ENCODE assay signal across 8 mouse cellular contexts in genomic region chr5:23844531-23844841, GRCm38 (mm10). TPM values are rescaled to one million over a fixed set of nuclear protein-coding genes. Genes with fewer than 3 reads are reported as not detected.
A peak's percentile ranks its signal among the peaks of the same experiment; 100 is the strongest.
DNase-seq lines count a peak whose midpoint lies in the region; ATAC-seq and TF ChIP-seq lines count a peak whose summit lies in the region.

No protein-coding gene starts in this region.

- peaks cover 2% of the 10 kb centered on the region; the same call in 1 of the 2 replicates for H3K36me3 ChIP-seq in forebrain, postnatal 0 days (ENCODE audit: insufficient read depth)
- H3K36me3 ChIP-seq in lung, postnatal 0 days (ENCODE audit: insufficient read depth, low read length): no peaks in the 10 kb centered on the region
- no peaks in the 10 kb centered on the region for H3K36me3 ChIP-seq in stomach, embryonic 16.5 days (ENCODE audit: control insufficient read depth, insufficient read depth, low read length)

- H3K4me2 ChIP-seq in forebrain, postnatal 0 days (ENCODE audit: low read depth): peak overlapping the region; percentile 65
- H3K4me2 ChIP-seq in lung, postnatal 0 days (replicated peaks; ENCODE audit: low read depth, low read length): peak overlapping the region; percentile 57
- H3K4me2 ChIP-seq in stomach, embryonic 16.5 days (ENCODE audit: low read depth, low read length): peak overlapping the region; percentile 56

- no peak; the same call in 1 of the 2 replicates for TF ChIP-seq EP300 in lung, postnatal 0 days (IDR thresholded peaks at IDR 0.05)

- ATAC-seq in forebrain, postnatal 0 days: peak; percentile 40
- ATAC-seq in lung, postnatal 0 days: peak; percentile 34
- ATAC-seq in stomach, embryonic 16.5 days (ENCODE audit: insufficient read depth, low FRiP score): peak; percentile 4; the same call in 1 of the 2 replicates

- 19% methylated on average over 7 of the region's 7 CpGs for WGBS in forebrain, postnatal 0 days
- WGBS in lung, postnatal 0 days: 15% methylated on average over 7 of the region's 7 CpGs
- WGBS in stomach, embryonic 16.5 days: 22% methylated on average over 7 of the region's 7 CpGs

- H3K9me3 ChIP-seq in forebrain, postnatal 0 days (ENCODE audit: low read length): no peaks in the 10 kb centered on the region
- H3K9me3 ChIP-seq in lung, postnatal 0 days (ENCODE audit: low read length): no peaks in the 10 kb centered on the region
- H3K9me3 ChIP-seq in stomach, embryonic 16.5 days (replicated peaks; ENCODE audit: control insufficient read depth, low read length): no peaks in the 10 kb centered on the region

- H3K9ac ChIP-seq in forebrain, postnatal 0 days: peak overlapping the region; percentile 90
- H3K9ac ChIP-seq in lung, postnatal 0 days (replicated peaks; ENCODE audit: low read depth): peak overlapping the region; percentile 70
- peak overlapping the region; percentile 87 for H3K9ac ChIP-seq in stomach, embryonic 16.5 days (ENCODE audit: low read length)

- no peaks in the 10 kb centered on the region for H3K27me3 ChIP-seq in forebrain, postnatal 0 days (ENCODE audit: insufficient read depth, low read length)
- no peaks in the 10 kb centered on the region for H3K27me3 ChIP-seq in lung, postnatal 0 days (replicated peaks; ENCODE audit: insufficient read depth, low read length)
- H3K27me3 ChIP-seq in stomach, embryonic 16.5 days (ENCODE audit: control insufficient read depth, insufficient read depth, low read length): no peaks in the 10 kb centered on the region

- H3K4me1 ChIP-seq in forebrain, postnatal 0 days (ENCODE audit: insufficient read depth): 0 out of 2 replicates have a peak, but pooled peaks cover 4% of the 10 kb centered on the region
- peaks cover 7% of the 10 kb centered on the region; the same call in 1 of the 2 replicates for H3K4me1 ChIP-seq in lung, postnatal 0 days (ENCODE audit: insufficient read depth, low read depth, low read length)
- peaks cover 5% of the 10 kb centered on the region for H3K4me1 ChIP-seq in stomach, embryonic 16.5 days (ENCODE audit: control insufficient read depth, insufficient read depth, low read length)

- TF ChIP-seq POLR2A in brain, embryonic 14.5 days (IDR thresholded peaks at IDR 0.05; ENCODE audit: borderline replicate concordance, extremely low read depth, insufficient read depth, insufficient read length, poor library complexity, severe bottlenecking): no peak

- H3K27ac ChIP-seq in forebrain, postnatal 0 days (ENCODE audit: low read depth, low read length): peak overlapping the region; percentile 91
- H3K27ac ChIP-seq in lung, postnatal 0 days (ENCODE audit: low read length): peak overlapping the region; percentile 89
- H3K27ac ChIP-seq in stomach, embryonic 16.5 days (ENCODE audit: low read length): peak overlapping the region; percentile 76

- peak; percentile 35 to 46 for DNase-seq in layer of hippocampus, postnatal 10 days (ENCODE audit: low spot score in 2 of 2)
- DNase-seq in layer of hippocampus, postnatal 36 days: no peak
- peak; percentile 73 for DNase-seq in brain, embryonic 14.5 days (ENCODE audit: low read depth)
- peak; percentile 83 for DNase-seq in forebrain, postnatal 0 days
- DNase-seq in kidney, adult 8-10 months: peak; percentile 53 to 60
- DNase-seq in lung, postnatal 0 days (ENCODE audit: low spot score): peak; percentile 85
- no peak for DNase-seq in T-cell, adult 2 months (ENCODE audit: low spot score)

- H3K4me3 ChIP-seq in forebrain, postnatal 0 days (ENCODE audit: low read depth, low read length): peak overlapping the region; percentile 75
- H3K4me3 ChIP-seq in lung, postnatal 0 days (ENCODE audit: low read depth, low read length): peak overlapping the region; percentile 43
- peak overlapping the region; percentile 90 for H3K4me3 ChIP-seq in stomach, embryonic 16.5 days (replicated peaks; ENCODE audit: low read length)

- no peak for TF ChIP-seq CTCF in brain, embryonic 14.5 days (IDR thresholded peaks at IDR 0.05; ENCODE audit: borderline replicate concordance, extremely low read depth, insufficient read depth, insufficient read length)
- TF ChIP-seq CTCF in forebrain, postnatal 0 days (IDR thresholded peaks at IDR 0.05; ENCODE audit: low read depth): no peak
- TF ChIP-seq CTCF in lung, postnatal 0 days (IDR thresholded peaks at IDR 0.05): no peak

RNA-seq across cellular contexts. Expression of gene Tomm7, which starts 0.5 kb away (rescaled TPM):
- 10 to 100 TPM; 73.9 to 83.3 TPM for total RNA-seq in layer of hippocampus, postnatal 10 days (2021)
- total RNA-seq in layer of hippocampus, postnatal 36 days (2021): 10 to 100 TPM; 77.7 to 87.8 TPM
- 67.2 and 102 TPM in 2 replicates for polyA plus RNA-seq in brain, embryonic 14.5 days (2012; rRNA removed)
- total RNA-seq in forebrain, postnatal 0 days (2014; rRNA removed): 26.3 and 39.1 TPM in 2 replicates
- polyA plus RNA-seq in forebrain, postnatal 0 days (2015; fragmentation: Nextera tagmentation; extraction: Ambion mirVana): 83.3 and 109 TPM in 2 replicates
- 96.7 and 102 TPM in 2 replicates for polyA plus RNA-seq in lung, postnatal 0 days (2015; fragmentation: Nextera tagmentation; extraction: Ambion mirVana)
- polyA plus RNA-seq in stomach, embryonic 16.5 days (2015; fragmentation: Nextera tagmentation; extraction: Ambion mirVana): 106 and 120 TPM in 2 replicates

RNA-seq across cellular contexts. Expression of gene Rint1, which starts 57.0 kb away (rescaled TPM):
- 10 to 100 TPM; 19.0 to 24.0 TPM for total RNA-seq in layer of hippocampus, postnatal 10 days (2021)
- 10 to 100 TPM; 21.8 to 22.7 TPM for total RNA-seq in layer of hippocampus, postnatal 36 days (2021)
- 20.0 and 22.7 TPM in 2 replicates for polyA plus RNA-seq in brain, embryonic 14.5 days (2012; rRNA removed)
- 24.0 and 33.3 TPM in 2 replicates for total RNA-seq in forebrain, postnatal 0 days (2014; rRNA removed)
- polyA plus RNA-seq in forebrain, postnatal 0 days (2015; fragmentation: Nextera tagmentation; extraction: Ambion mirVana): 14.1 and 18.7 TPM in 2 replicates
- polyA plus RNA-seq in lung, postnatal 0 days (2015; fragmentation: Nextera tagmentation; extraction: Ambion mirVana): 19.7 and 21.3 TPM in 2 replicates
- polyA plus RNA-seq in stomach, embryonic 16.5 days (2015; fragmentation: Nextera tagmentation; extraction: Ambion mirVana): 39.3 and 41.0 TPM in 2 replicates

Comparison
In these comparisons a context has a peak if more than half of its experiments do, and no peak if none do; other contexts are left out.
1. DNase-seq: peak in layer of hippocampus, postnatal 10 days (2 of 2), brain, embryonic 14.5 days (single experiment), forebrain, postnatal 0 days (single experiment), kidney, adult 8-10 months (2 of 2) and lung, postnatal 0 days (single experiment); none in layer of hippocampus, postnatal 36 days (0 of 2) and T-cell, adult 2 months (single experiment).
2. Peak in every context shown above with its lines, with median percentiles within 50 percentile points of each other: ATAC-seq, H3K27ac ChIP-seq, H3K4me2 ChIP-seq, H3K4me3 ChIP-seq and H3K9ac ChIP-seq.